Mouse (Mus musculus) MEL (cell line): ENCODE data around the gene Mettl5. TPM values are rescaled to one million over a fixed set of nuclear protein-coding genes. Genes with fewer than 3 reads are reported as not detected.

ENCODE experiments used
- DNase-seq: peaks from one replicate; pipeline ENCODE4 v3.0.0; 2011; ENCODE audit warnings: low read depth, low spot score
- H3K27ac ChIP-seq: 2 replicates; pipeline ENCODE4 v1.5.1; 2012; ENCODE audit warnings: low read depth, mild to moderate bottlenecking, control low read depth, low read length, moderate library complexity; ENCODE audit not compliant: control insufficient read depth
- H3K27me3 ChIP-seq, 2 experiments: fragments of 150-350 bp in 1 of 2; sonication (generic) in 1 of 2; 2 replicates each; pipeline ENCODE4 v1.6.1; 2012; ENCODE audit warnings: low read length in 2 of 2, mild to moderate bottlenecking in 2 of 2, improper control_type of control experiment in 1 of 2, moderate library complexity in 1 of 2; ENCODE audit not compliant: insufficient read depth in 2 of 2, control insufficient read depth in 1 of 2
- H3K36me3 ChIP-seq, 2 experiments: 2 replicates each; pipeline ENCODE4 v1.6.1; 2012 to 2014; ENCODE audit warnings: low read length in 2 of 2, improper control_type of control experiment in 1 of 2, inconsistent platforms in 1 of 2, mild to moderate bottlenecking in 1 of 2; ENCODE audit not compliant: insufficient read depth in 2 of 2, control insufficient read depth in 1 of 2
- H3K4me1 ChIP-seq, 2 experiments: fragments of 150-350 bp in 1 of 2; sonication (generic) in 1 of 2; 2 replicates each; pipeline ENCODE4 v1.6.1; 2012; ENCODE audit warnings: low read length in 2 of 2, improper control_type of control experiment in 1 of 2, mild to moderate bottlenecking in 1 of 2; ENCODE audit not compliant: insufficient read depth in 2 of 2, control insufficient read depth in 1 of 2
- H3K4me3 ChIP-seq, 2 experiments: fragments of 150-350 bp in 1 of 2; sonication (generic) in 1 of 2; 2 replicates each; pipeline ENCODE4 v1.5.1; 2012; ENCODE audit warnings: low read depth in 2 of 2, low read length in 2 of 2, mild to moderate bottlenecking in 2 of 2, moderate library complexity in 2 of 2, control low read depth in 1 of 2, improper control_type of control experiment in 1 of 2; ENCODE audit not compliant: control insufficient read depth in 1 of 2, insufficient read depth in 1 of 2
- H3K79me2 ChIP-seq: 2 replicates; pipeline ENCODE4 v1.6.1; 2012; ENCODE audit warnings: mild to moderate bottlenecking, low read length, moderate library complexity; ENCODE audit not compliant: control insufficient read depth, poor library complexity, insufficient read depth
- H3K9ac ChIP-seq: 2 replicates; pipeline ENCODE4 v1.6.1; 2012; ENCODE audit warnings: low read depth, mild to moderate bottlenecking, control low read depth, low read length, moderate library complexity; ENCODE audit not compliant: control insufficient read depth, poor library complexity, severe bottlenecking
- H3K9me3 ChIP-seq: fragments of 150-350 bp; sonication (generic); replicated peaks from 2 replicates; pipeline ENCODE4 v1.6.1; 2012; ENCODE audit warnings: mild to moderate bottlenecking, low read length, improper control_type of control experiment, moderate library complexity; ENCODE audit not compliant: insufficient read depth
- BHLHE40 ChIP-seq: IDR thresholded peaks from 2 replicates; pipeline ENCODE4 v1.6.1; 2012; ENCODE audit warnings: low read depth, mild to moderate bottlenecking, inconsistent platforms, low read length, improper control_type of control experiment, borderline replicate concordance
- CHD1 ChIP-seq: IDR thresholded peaks from 2 replicates; pipeline ENCODE4 v1.6.1; 2012; ENCODE audit warnings: low read depth, mild to moderate bottlenecking, inconsistent platforms, low read length, improper control_type of control experiment
- CHD2 ChIP-seq: IDR thresholded peaks from 2 replicates; pipeline ENCODE4 v1.6.1; 2011; ENCODE audit warnings: low read length, improper control_type of control experiment
- E2F4 ChIP-seq: IDR thresholded peaks from 2 replicates; pipeline ENCODE4 v1.6.1; 2011; ENCODE audit warnings: low read depth, low read length, improper control_type of control experiment, borderline replicate concordance
- ETS1 ChIP-seq: IDR thresholded peaks from 2 replicates; pipeline ENCODE4 v1.6.1; 2012; ENCODE audit warnings: low read depth, mild to moderate bottlenecking, inconsistent platforms, low read length, improper control_type of control experiment, moderate library complexity
- GABPA ChIP-seq: IDR thresholded peaks from 2 replicates; pipeline ENCODE4 v1.6.1; 2012; ENCODE audit warnings: low read depth, mild to moderate bottlenecking, inconsistent platforms, low read length, improper control_type of control experiment, moderate library complexity
- GATA1 ChIP-seq: IDR thresholded peaks from 2 replicates; pipeline ENCODE4 v1.6.1; 2011; ENCODE audit warnings: low read depth, low read length, improper control_type of control experiment
- HCFC1 ChIP-seq: IDR thresholded peaks from 2 replicates; pipeline ENCODE4 v1.6.1; 2012; ENCODE audit warnings: low read depth, mild to moderate bottlenecking, inconsistent platforms, low read length, improper control_type of control experiment, moderate library complexity
- JUND ChIP-seq: IDR thresholded peaks from 2 replicates; pipeline ENCODE4 v1.6.1; 2011; ENCODE audit warnings: low read depth, mild to moderate bottlenecking, improper control_type of control experiment, low read length
- KAT2A ChIP-seq: conservative IDR thresholded peaks from 2 replicates; pipeline ENCODE4 v1.6.1; 2012; ENCODE audit warnings: low read depth, low read length, improper control_type of control experiment, inconsistent platforms
- MAX ChIP-seq: IDR thresholded peaks from 2 replicates; pipeline ENCODE4 v1.6.1; 2011; ENCODE audit warnings: low read length, improper control_type of control experiment
- MAZ ChIP-seq: IDR thresholded peaks from 2 replicates; pipeline ENCODE4 v1.6.1; 2012; ENCODE audit warnings: low read depth, mild to moderate bottlenecking, inconsistent platforms, low read length, improper control_type of control experiment
- MXI1 ChIP-seq: IDR thresholded peaks from 2 replicates; pipeline ENCODE4 v1.6.1; 2011; ENCODE audit warnings: mild to moderate bottlenecking, low read depth, low read length, improper control_type of control experiment
- MYB ChIP-seq: IDR thresholded peaks from 2 replicates; pipeline ENCODE4 v1.6.1; 2011; ENCODE audit warnings: mild to moderate bottlenecking, low read depth, low read length, improper control_type of control experiment
- NELFE ChIP-seq: IDR thresholded peaks from 2 replicates; pipeline ENCODE4 v1.6.1; 2011; ENCODE audit warnings: low read depth, low read length, improper control_type of control experiment
- NRF1 ChIP-seq: IDR thresholded peaks from 2 replicates; pipeline ENCODE4 v1.6.1; 2014; ENCODE audit warnings: low read depth, mild to moderate bottlenecking, inconsistent platforms, low read length, improper control_type of control experiment, moderate library complexity; ENCODE audit not compliant: poor library complexity, insufficient read depth, severe bottlenecking
- POLR2AphosphoS2 ChIP-seq: IDR thresholded peaks from 2 replicates; pipeline ENCODE4 v1.6.1; 2011; ENCODE audit warnings: low read length, improper control_type of control experiment
- RCOR1 ChIP-seq: IDR thresholded peaks from 2 replicates; pipeline ENCODE4 v1.6.1; 2012; ENCODE audit warnings: low read depth, mild to moderate bottlenecking, inconsistent platforms, low read length, improper control_type of control experiment
- SIN3A ChIP-seq: IDR thresholded peaks from 2 replicates; pipeline ENCODE4 v1.6.1; 2012; ENCODE audit warnings: low read length, improper control_type of control experiment, inconsistent platforms
- SMC3 ChIP-seq: IDR thresholded peaks from 2 replicates; pipeline ENCODE4 v1.6.1; 2011; ENCODE audit warnings: low read depth, low read length, improper control_type of control experiment
- TBP ChIP-seq: IDR thresholded peaks from 2 replicates; pipeline ENCODE4 v1.8.0; 2011; ENCODE audit warnings: low read depth, low read length, improper control_type of control experiment
- TCF12 ChIP-seq: IDR thresholded peaks from 2 replicates; pipeline ENCODE4 v1.6.1; 2014; ENCODE audit warnings: low read depth, mild to moderate bottlenecking, inconsistent platforms, low read length, improper control_type of control experiment, moderate library complexity
- ZC3H11A ChIP-seq: IDR thresholded peaks from 2 replicates; pipeline ENCODE4 v1.6.1; 2012; ENCODE audit warnings: low read depth, mild to moderate bottlenecking, inconsistent platforms, low read length, improper control_type of control experiment
- ZKSCAN1 ChIP-seq: IDR thresholded peaks from 2 replicates; pipeline ENCODE4 v1.6.1; 2012; ENCODE audit warnings: low read depth, mild to moderate bottlenecking, inconsistent platforms, low read length, improper control_type of control experiment, moderate library complexity
- ZMIZ1 ChIP-seq: IDR thresholded peaks from 2 replicates; pipeline ENCODE4 v1.6.1; 2012; ENCODE audit warnings: low read depth, mild to moderate bottlenecking, inconsistent platforms, low read length, improper control_type of control experiment, moderate library complexity
- ZNF384 ChIP-seq: IDR thresholded peaks from 2 replicates; pipeline ENCODE4 v1.6.1; 2012; ENCODE audit warnings: low read depth, mild to moderate bottlenecking, inconsistent platforms, low read length, improper control_type of control experiment
- polyA plus RNA-seq, 2 experiments: library from polyadenylated mRNA; stranded (reverse) in 1 of 2; unstranded in 1 of 2; fragments of >175 nt in 1 of 2; fragments of >200 nt in 1 of 2; gene quantifications; 2 replicates each; pipeline versions ENCODE4 v1.2.1 to v1.2.4; 2012; ENCODE audit warnings: low replicate concordance in 2 of 2, low read depth in 1 of 2; ENCODE audit not compliant: insufficient read length in 2 of 2, insufficient read depth in 1 of 2, missing spikeins in 1 of 2
- total RNA-seq: library from RNA; depleted of rRNA; stranded (reverse); fragments of 300-350 nt; gene quantifications from 2 replicates; pipeline ENCODE4 v1.2.3, GENCODE M21; 2012

The Mettl5 gene
- total and polyA plus RNA-seq, 3 experiments = 27.5 to 29.2 TPM; not detected in 1

- H3K9me3 ChIP-seq = no peaks in the 10 kb centered on the region
- H3K79me2 ChIP-seq = peaks cover 14% of the 10 kb centered on the region
- peaks cover 8 to 9% of the 10 kb centered on the region in 2 experiments for H3K4me1 ChIP-seq
- DNase-seq = no peak
- H3K4me3 ChIP-seq = no peak overlapping the region
- TF ChIP-seq CHD1 = no peak
- no peak for TF ChIP-seq ZKSCAN1
- no peak for TF ChIP-seq TBP
- no peak for TF ChIP-seq SMC3
- no peak for TF ChIP-seq MAX
- TF ChIP-seq NRF1 = no peak
- no peak for TF ChIP-seq MXI1
- no peak for TF ChIP-seq E2F4
- TF ChIP-seq HCFC1 = no peak
- no peak for TF ChIP-seq JUND
- TF ChIP-seq SIN3A = no peak
- no peak for TF ChIP-seq GATA1
- TF ChIP-seq MAZ = no peak
- no peak for TF ChIP-seq GABPA
- TF ChIP-seq RCOR1 = no peak
- no peak for TF ChIP-seq ETS1
- no peak for TF ChIP-seq POLR2AphosphoS2
- no peak for TF ChIP-seq ZC3H11A
- no peak for TF ChIP-seq BHLHE40
- no peak for TF ChIP-seq CHD2
- no peak overlapping the region for H3K27ac ChIP-seq
- H3K27me3 ChIP-seq = no peaks in the 10 kb centered on the region
- H3K36me3 ChIP-seq = peaks cover 0 to 13% of the 10 kb centered on the region in 2 experiments; a peak in 3 of 4 replicates
- H3K9ac ChIP-seq = no peak overlapping the region
Measured at GRCm38 (mm10) chr2:69826380-69826779, 59.0 kb downstream of the Mettl5 start.

GRCm38 (mm10) chr2:69825898-69826297, 59.5 kb downstream of the Mettl5 start:
- peaks cover 14% of the 10 kb centered on the region for H3K79me2 ChIP-seq
- no peak overlapping the region for H3K27ac ChIP-seq
- TF ChIP-seq TBP (no peak), MYB (no peak), E2F4 (no peak), ZKSCAN1 (no peak), KAT2A (no peak), ZNF384 (no peak), NELFE (no peak), ZMIZ1 (no peak), TCF12 (no peak)
- peaks cover 0 to 14% of the 10 kb centered on the region in 2 experiments; a peak in 3 of 4 replicates for H3K36me3 ChIP-seq
- H3K27me3 ChIP-seq = no peaks in the 10 kb centered on the region
- H3K4me3 ChIP-seq = no peak overlapping the region
- peaks cover 9% of the 10 kb centered on the region in 2 experiments for H3K4me1 ChIP-seq
- no peak overlapping the region for H3K9ac ChIP-seq
- no peaks in the 10 kb centered on the region for H3K9me3 ChIP-seq
- DNase-seq = no peak
